Mouse (Mus musculus): ENCODE measurements around the gene Ralb.

DNA sequence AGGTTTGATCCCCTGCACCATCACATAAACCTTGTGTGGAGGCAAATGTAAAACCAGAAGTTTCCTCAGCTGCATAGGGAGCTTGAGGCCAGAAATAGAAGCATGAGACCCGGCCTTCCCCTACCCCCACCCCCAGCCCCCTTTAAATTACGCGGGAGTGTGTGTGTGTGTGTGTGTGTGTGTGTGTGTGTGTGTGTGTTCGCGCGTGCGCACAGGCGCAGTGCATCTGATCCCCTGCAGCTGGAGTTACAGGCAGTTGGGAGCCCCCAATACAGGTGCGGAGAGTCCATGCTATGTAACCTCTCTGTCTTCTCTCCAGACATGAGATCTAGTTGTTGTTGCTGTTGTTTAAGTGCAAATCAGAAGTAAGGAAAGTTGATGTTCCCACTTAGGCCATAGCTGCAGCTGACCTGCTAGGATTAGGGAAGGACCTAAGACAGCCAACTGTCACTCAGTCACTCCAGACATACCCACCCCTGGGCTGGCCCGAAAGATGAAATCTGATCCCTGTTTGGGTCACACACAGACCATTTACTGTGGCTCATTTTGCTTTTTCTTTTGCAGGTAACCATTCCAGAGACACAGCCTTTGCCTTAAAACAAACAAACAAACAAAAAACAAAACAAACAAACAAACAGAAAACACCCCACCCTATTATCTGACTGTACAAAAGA lies 16.5 kb downstream of the Ralb start:
- TF ChIP-seq POLR2A (IDR thresholded peaks at IDR 0.05; ENCODE audit: low read depth, low read length) (no peak), CTCF (IDR thresholded peaks at IDR 0.05; ENCODE audit: borderline replicate concordance, insufficient read depth, low read length) (no peak)
